Mouse (Mus musculus) T-helper 17 cell (primary cell): Measurements from ENCODE around the gene Slc38a4.

ENCODE experiments used
- in situ Hi-C, 2 experiments: fragments of 300-600 bp; cut with MboI, MseI; formaldehyde crosslinking; loops; 1 replicate in 1 of 2; 2 replicates in 1 of 2; pipeline ENCODE4 v1.15.1; 2025; ENCODE audit warnings: high pct_unique_total_duplicates in 2 of 2

Slc38a4 gene

GRCm38 (mm10) chr15:97055794-97056193 lies at the start of gene Slc38a4:
TSS of gene Slc38a4 (minus strand) at chr15:97055956.
- in situ Hi-C loops = no loop called here

- in situ Hi-C loops = no loop called here
Measured at GRCm38 (mm10) chr15:97104889-97105391, 49.2 kb upstream of the Slc38a4 start.

GRCm38 (mm10) chr15:97104048-97104447 lies 48.3 kb upstream of the Slc38a4 start:
- in situ Hi-C loops = no loop called here

GRCm38 (mm10) chr15:97102811-97103210 lies 47.1 kb upstream of the Slc38a4 start:
- in situ Hi-C loops = no loop called here

- in situ Hi-C loops = no loop called here
Measured at GRCm38 (mm10) chr15:97102181-97102580, 46.4 kb upstream of the Slc38a4 start.

DNA sequence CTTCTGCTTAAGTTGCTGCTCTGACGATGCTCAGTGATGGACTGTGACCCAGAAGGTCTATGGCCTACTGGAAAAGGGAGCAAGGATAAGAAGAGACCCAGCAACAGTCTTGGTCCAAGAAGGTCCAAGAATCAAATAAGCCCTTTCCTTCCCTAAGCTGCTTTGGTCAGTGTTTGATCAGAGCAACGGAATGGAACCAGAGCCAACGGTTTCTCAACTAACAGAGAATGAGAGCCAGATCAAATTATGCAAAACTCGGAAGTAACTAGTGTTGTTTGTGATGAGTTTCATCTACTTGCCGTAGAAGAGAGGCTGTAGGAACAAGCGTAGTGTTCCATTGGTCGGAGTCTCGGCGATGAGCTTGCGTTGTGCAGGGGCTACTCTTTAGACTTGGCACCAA lies 43.3 kb upstream of the Slc38a4 start:
- in situ Hi-C loops = no loop called here

DNA sequence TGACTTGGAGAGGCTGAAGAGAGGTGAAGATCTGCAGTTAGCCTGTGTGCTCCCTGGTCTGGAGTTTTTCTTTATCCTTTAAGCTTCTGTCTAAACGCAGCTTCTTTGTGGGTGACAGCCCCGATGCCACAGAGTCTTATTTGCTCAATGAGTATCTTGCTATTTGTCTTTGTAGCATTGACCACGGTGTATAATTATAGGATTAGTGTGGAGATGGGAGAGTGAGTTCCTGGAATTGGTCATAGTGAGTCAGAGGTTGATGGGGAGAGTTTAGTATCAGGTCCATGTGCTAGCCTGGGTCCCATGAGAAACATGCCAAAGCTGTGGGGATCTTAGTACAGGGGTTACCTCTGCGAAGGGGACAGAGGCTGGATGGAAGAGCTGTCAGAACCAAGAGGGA lies 41.8 kb upstream of the Slc38a4 start:
- in situ Hi-C loops = no loop called here

GRCm38 (mm10) chr15:97089526-97089925 lies 33.8 kb upstream of the Slc38a4 start:
- in situ Hi-C loops = no loop called here

DNA sequence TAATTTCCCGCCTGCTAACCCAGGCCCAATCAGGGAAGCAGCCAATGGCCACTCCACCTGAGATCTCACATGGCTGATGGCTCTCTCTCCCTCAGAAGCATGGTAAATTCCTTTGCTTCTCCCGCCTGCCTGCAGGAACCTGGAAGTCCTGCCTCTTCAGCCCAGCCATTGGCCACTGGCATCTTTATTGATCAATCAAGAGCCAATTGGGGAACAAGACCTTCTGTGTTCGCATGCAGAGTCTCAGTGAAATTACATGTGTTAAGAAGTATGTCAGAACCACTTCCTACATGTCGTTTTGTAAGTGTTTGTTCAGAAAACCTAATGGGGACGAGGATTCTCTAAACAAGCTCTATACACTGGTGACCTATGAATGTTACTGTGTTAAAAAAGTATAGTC lies 30.1 kb upstream of the Slc38a4 start:
- in situ Hi-C loops = no loop called here

- in situ Hi-C loops = no loop called here
Measured at GRCm38 (mm10) chr15:97077665-97078064, 21.9 kb upstream of the Slc38a4 start.

- in situ Hi-C loops = no loop called here
Measured at GRCm38 (mm10) chr15:97076092-97076491, 20.3 kb upstream of the Slc38a4 start.

- in situ Hi-C loops = no loop called here
Measured at GRCm38 (mm10) chr15:97075240-97075639, 19.5 kb upstream of the Slc38a4 start.

GRCm38 (mm10) chr15:97072859-97073826 lies 17.4 kb upstream of the Slc38a4 start:
- in situ Hi-C loops = no loop called here

DNA sequence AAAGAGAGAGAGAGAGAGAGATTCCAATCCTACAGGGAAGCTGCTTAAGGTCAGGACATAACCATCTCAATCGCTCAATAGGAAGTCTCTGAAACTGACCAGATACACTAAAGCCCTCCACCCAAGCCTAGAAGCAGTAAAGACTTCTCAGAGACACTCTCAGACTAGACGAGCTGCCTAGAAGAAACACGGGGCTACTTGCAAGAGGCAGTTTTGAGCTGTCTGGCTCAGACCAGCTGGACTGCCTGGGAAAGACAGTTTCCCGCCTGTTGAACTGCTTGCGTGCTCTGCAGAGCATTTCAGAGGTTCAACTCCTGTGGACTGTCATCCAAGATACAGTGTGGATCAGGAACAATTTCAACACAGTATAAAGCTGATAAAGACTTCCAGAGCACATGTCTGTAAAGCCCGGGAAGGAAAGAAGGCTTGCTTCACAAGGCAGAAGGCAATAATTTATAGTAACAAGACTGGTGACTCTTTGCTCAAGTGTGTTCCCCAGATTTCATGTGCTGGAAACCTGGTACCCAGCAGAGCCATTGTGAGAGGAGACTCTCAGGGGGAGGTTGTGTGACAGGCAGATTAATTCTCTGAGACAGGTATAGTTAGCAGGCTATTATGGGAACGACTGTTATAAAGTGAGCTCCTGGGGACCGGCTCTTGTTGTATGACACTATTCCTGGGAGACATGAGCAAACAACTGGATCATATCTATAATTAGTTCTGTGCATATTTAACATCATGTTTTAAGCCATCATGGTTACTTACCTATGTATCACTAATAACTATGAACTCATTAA lies 11.8 kb upstream of the Slc38a4 start:
- in situ Hi-C loops = no loop called here

- in situ Hi-C loops = no loop called here
Measured at GRCm38 (mm10) chr15:97066937-97067336, 11.2 kb upstream of the Slc38a4 start.

- in situ Hi-C loops = no loop called here
Measured at GRCm38 (mm10) chr15:97063211-97063610, 7.5 kb upstream of the Slc38a4 start.

DNA sequence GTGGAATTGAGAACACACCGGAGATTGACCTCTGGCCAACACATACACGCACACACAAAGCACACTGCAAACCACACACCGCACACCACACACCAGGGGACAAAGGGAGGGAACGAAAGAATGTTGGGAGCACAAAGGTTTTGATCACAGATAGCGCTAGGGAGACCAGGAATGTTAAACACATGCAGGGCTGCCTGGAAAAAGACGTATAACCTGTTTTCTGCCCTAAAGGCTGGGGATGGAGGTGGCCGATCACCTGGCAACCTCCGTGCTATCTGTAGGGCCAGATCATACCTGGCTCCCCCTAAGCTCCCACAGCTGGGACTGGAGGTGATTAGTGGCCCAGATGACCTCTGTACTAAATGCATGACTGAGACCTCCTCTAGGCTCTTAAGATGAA lies 5.2 kb upstream of the Slc38a4 start:
- in situ Hi-C loops = no loop called here

DNA sequence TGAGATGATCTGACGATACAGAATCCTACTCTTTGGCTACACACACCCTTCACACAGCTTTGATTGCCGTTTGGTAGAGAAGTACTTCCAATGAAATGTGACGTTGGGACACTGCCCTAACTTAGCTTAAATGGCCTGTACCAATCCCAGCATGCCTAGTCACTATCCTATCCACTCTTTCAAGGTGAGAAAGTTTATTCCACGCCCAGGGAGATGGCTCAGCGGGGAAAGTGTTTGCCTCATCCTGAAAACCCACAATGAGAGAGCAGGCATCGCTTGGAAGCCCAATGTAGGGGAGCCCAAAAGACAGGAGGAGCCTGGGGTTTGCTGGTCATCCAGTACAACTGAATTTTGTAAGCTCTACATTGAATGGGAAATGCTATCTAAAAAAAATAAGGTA lies 4.8 kb upstream of the Slc38a4 start:
- in situ Hi-C loops = no loop called here

DNA sequence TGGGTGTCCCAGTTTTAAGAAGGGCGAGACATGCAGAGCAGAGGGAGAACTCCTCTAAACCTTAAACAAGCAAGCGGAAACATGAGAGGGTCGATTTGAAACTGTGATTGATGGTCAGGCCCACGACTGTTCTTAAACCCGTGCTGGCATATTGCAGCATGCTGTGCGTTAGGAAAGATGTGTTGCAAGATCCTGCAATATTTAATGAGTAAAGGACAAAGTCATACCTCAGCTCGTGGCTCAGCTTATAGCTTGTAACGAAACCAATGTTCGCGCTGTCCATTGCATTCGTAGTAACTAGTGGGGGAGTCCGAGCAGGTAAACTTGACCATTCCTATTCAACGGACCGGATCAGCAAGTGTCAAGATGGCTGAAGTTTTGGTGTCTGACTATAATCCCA lies 4.3 kb upstream of the Slc38a4 start:
- in situ Hi-C loops = no loop called here

- in situ Hi-C loops = no loop called here
Measured at GRCm38 (mm10) chr15:97059071-97060041, 3.6 kb upstream of the Slc38a4 start.
